Mouse (Mus musculus): ENCODE measurements around the gene Pgpep1. TPM values are rescaled to one million over a fixed set of nuclear protein-coding genes. Genes with fewer than 3 reads are reported as not detected.

The Pgpep1 gene
- polyA plus RNA-seq, 1 experiment from 2014 or later: 78.3 TPM

GRCm38 (mm10) chr8:70699834-70700554 is 39.8 kb upstream of the Pgpep1 start:
- peak overlapping the region; percentile 99 for H3K9ac ChIP-seq (ENCODE audit: low read depth, low read length)
- ATAC-seq: peak; percentile 7; the same call in 1 of the 2 replicates

GRCm38 (mm10) chr8:70699116-70699833 is 39.1 kb upstream of the Pgpep1 start:
- Histone ChIP-seq H3K27me3 (replicated peaks; ENCODE audit: control insufficient read depth, insufficient read depth, low read length) (no peaks in the 10 kb centered on the region), H3K27ac (ENCODE audit: low read depth, low read length) (peak overlapping the region; percentile 99), H3K4me1 (ENCODE audit: control insufficient read depth, insufficient read depth, low read depth, low read length) (peaks cover 42% of the 10 kb centered on the region), H3K9ac (ENCODE audit: low read depth, low read length) (peak overlapping the region; percentile 99), H3K4me2 (ENCODE audit: low read length) (peak overlapping the region; percentile 86), H3K9me3 (ENCODE audit: control insufficient read depth, low read length) (no peaks in the 10 kb centered on the region), H3K4me3 (ENCODE audit: low read length) (peak overlapping the region; percentile 95), H3K36me3 (ENCODE audit: control insufficient read depth, insufficient read depth, low read length) (no peaks in the 10 kb centered on the region)
- peak; percentile 5; the same call in 1 of the 2 replicates for ATAC-seq
- under 1% methylated on average over 76 of the region's 89 CpGs for WGBS

More at GRCm38 (mm10) chr8:70699834-70700554, 39.8 kb upstream of the Pgpep1 start:
- Histone ChIP-seq H3K4me3 (ENCODE audit: low read length) (peak overlapping the region; percentile 95), H3K4me2 (ENCODE audit: low read length) (peak overlapping the region; percentile 86), H3K27me3 (replicated peaks; ENCODE audit: control insufficient read depth, insufficient read depth, low read length) (no peaks in the 10 kb centered on the region), H3K36me3 (ENCODE audit: control insufficient read depth, insufficient read depth, low read length) (no peaks in the 10 kb centered on the region), H3K4me1 (ENCODE audit: control insufficient read depth, insufficient read depth, low read depth, low read length) (peaks cover 42% of the 10 kb centered on the region), H3K27ac (ENCODE audit: low read depth, low read length) (peak overlapping the region; percentile 99), H3K9me3 (ENCODE audit: control insufficient read depth, low read length) (no peaks in the 10 kb centered on the region)
- under 1% methylated on average over 48 of the region's 59 CpGs for WGBS

DNA sequence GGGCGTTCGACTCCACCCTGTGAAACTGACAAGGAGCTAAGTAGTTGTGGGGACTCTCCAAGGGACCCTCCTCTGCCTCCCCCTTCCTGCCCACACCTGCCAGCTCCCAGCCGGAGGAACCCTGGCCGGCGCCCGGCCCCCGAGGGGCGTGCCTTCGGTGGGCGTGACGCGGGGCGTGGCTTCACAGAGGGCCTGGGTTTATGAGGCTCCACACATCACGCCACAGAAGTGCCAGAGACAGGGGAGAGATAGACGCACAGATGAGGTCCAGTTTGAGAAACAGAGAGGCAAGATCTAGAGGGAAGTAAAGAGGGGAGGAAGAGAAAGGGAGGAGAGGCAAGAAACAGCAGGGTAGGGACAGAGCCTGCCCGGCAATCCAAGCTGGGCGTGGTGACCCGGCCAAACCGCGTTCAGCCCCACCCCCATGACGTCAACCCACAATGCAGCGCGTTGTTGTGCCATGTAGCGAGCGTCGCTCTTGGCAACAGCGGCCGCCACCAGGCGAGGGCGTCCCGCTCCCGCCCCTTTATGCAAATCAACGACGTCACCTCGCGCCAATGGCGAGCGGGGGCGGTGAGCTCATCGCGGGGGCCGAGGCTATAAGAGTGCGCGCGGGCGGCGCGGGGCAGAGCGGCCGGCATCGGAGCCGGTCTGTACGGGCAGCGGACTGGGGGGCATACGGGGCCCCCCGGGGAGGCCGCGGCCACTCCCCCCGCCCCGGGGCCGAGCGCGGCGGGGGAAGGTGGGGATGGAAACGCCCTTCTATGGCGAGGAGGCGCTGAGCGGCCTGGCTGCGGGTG is 38.3 kb upstream of the Pgpep1 start, which contains the start of gene Jund:
TSS of gene Jund (plus strand) at position 640 of the 800 bp plus-strand sequence.
- Histone ChIP-seq H3K9ac (ENCODE audit: low read depth, low read length) (peak within 1 kb of the TSS; percentile 99), H3K27ac (ENCODE audit: low read depth, low read length) (peak within 1 kb of the TSS; percentile 99), H3K27me3 (replicated peaks; ENCODE audit: control insufficient read depth, insufficient read depth, low read length) (no peaks in the 10 kb centered on the region), H3K4me2 (ENCODE audit: low read length) (peak within 1 kb of the TSS; percentile 86), H3K4me3 (ENCODE audit: low read length) (peak within 1 kb of the TSS; percentile 95), H3K36me3 (ENCODE audit: control insufficient read depth, insufficient read depth, low read length) (no peaks in the 10 kb centered on the region), H3K4me1 (ENCODE audit: control insufficient read depth, insufficient read depth, low read depth, low read length) (peaks cover 42% of the 10 kb centered on the region), H3K9me3 (ENCODE audit: control insufficient read depth, low read length) (no peaks in the 10 kb centered on the region)
- under 1% methylated on average over 56 of the region's 69 CpGs for WGBS
- ATAC-seq: peak; percentile 88

- ATAC-seq: no peak
- Histone ChIP-seq H3K9me3 (ENCODE audit: control insufficient read depth, low read length) (no peaks in the 10 kb centered on the region), H3K27me3 (replicated peaks; ENCODE audit: control insufficient read depth, insufficient read depth, low read length) (no peaks in the 10 kb centered on the region), H3K27ac (ENCODE audit: low read depth, low read length) (peak overlapping the region; percentile 91), H3K4me3 (ENCODE audit: low read length) (peak overlapping the region; percentile 95), H3K36me3 (ENCODE audit: control insufficient read depth, insufficient read depth, low read length) (no peaks in the 10 kb centered on the region), H3K9ac (ENCODE audit: low read depth, low read length) (peak overlapping the region; percentile 56), H3K4me2 (ENCODE audit: low read length) (peak overlapping the region; percentile 65), H3K4me1 (ENCODE audit: control insufficient read depth, insufficient read depth, low read depth, low read length) (peaks cover 37% of the 10 kb centered on the region)
- WGBS: 72% methylated on average over 12 of the region's 12 CpGs
Measured at GRCm38 (mm10) chr8:70697366-70698250, 37.4 kb upstream of the Pgpep1 start.

DNA sequence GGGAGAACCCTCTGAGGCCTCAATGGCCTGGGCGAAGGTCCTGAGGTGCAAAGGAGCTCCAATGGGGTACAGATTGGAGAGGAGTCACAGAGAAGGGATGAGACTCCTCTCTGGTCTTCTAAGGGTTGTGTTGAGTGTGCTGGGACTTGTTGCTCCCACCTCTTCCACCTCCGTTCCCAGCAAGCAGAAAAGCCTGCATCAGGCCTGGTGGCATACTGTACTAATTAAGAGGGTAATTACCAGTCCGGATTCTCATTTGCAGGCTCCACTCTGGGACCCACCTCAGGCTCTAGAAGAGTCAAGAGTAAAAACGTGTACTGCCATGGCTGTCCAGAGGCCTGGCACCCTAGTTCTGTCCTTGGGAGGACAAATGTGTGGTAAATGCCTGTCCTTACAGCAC is 36.8 kb upstream of the Pgpep1 start:
- H3K4me1 ChIP-seq (ENCODE audit: control insufficient read depth, insufficient read depth, low read depth, low read length): peaks cover 33% of the 10 kb centered on the region

GRCm38 (mm10) chr8:70696019-70696885 is 36.1 kb upstream of the Pgpep1 start:
- Histone ChIP-seq H3K4me2 (ENCODE audit: low read length) (peak overlapping the region; percentile 67), H3K27me3 (replicated peaks; ENCODE audit: control insufficient read depth, insufficient read depth, low read length) (no peaks in the 10 kb centered on the region), H3K36me3 (ENCODE audit: control insufficient read depth, insufficient read depth, low read length) (no peaks in the 10 kb centered on the region), H3K27ac (ENCODE audit: low read depth, low read length) (peak overlapping the region; percentile 65), H3K9me3 (ENCODE audit: control insufficient read depth, low read length) (no peaks in the 10 kb centered on the region), H3K4me1 (ENCODE audit: control insufficient read depth, insufficient read depth, low read depth, low read length) (peaks cover 32% of the 10 kb centered on the region), H3K9ac (ENCODE audit: low read depth, low read length) (peak overlapping the region; percentile 68), H3K4me3 (ENCODE audit: low read length) (peak overlapping the region; percentile 32)
- 5% methylated on average over 31 of the region's 31 CpGs for WGBS
- no peak for ATAC-seq

More for the DNA sequence above, 36.8 kb upstream of the Pgpep1 start:
- 31% methylated on average over 4 of the region's 4 CpGs for WGBS
- Histone ChIP-seq H3K4me3 (ENCODE audit: low read length) (peak overlapping the region; percentile 32; the same call in 1 of the 2 replicates), H3K9ac (ENCODE audit: low read depth, low read length) (peak overlapping the region; percentile 68), H3K27me3 (replicated peaks; ENCODE audit: control insufficient read depth, insufficient read depth, low read length) (no peaks in the 10 kb centered on the region), H3K27ac (ENCODE audit: low read depth, low read length) (peak overlapping the region; percentile 65), H3K4me2 (ENCODE audit: low read length) (peak overlapping the region; percentile 67), H3K9me3 (ENCODE audit: control insufficient read depth, low read length) (no peaks in the 10 kb centered on the region), H3K36me3 (ENCODE audit: control insufficient read depth, insufficient read depth, low read length) (no peaks in the 10 kb centered on the region)
- no peak for ATAC-seq

DNA sequence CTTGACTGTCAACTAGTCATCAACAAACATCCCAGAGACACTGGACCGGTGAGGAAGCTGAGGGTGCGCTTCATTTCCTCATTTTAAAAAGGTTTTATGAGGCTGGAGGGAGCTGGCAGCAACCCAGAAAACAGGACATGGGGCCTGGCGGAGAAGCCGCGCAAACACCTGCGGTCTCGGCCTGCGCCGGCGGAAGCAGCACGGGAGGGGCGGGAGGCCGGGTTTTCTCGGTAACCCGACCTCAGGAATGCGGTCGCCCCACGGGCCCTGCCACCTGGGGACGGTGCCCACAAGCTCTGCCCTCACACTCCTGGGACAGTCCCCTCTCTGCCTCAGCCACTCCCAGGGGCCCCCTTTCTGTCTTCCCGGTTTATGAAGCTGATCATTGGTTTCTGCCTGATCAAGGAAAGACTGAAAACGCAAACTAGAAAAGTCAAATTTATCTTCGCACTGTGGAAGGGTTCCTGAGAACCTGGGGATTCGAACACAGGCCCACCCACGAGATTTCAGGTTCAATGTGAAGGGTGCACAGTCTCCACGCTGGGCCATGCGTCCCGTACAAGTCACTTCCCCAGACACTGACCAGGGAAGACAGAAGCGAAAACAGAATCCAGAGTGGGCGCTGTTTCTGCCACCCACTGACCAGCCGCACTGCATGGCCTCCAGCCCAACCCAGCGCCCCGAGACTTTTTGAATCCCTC is 35.3 kb upstream of the Pgpep1 start:
- 32% methylated on average over 32 of the region's 32 CpGs for WGBS
- no peak for ATAC-seq
- Histone ChIP-seq H3K36me3 (ENCODE audit: control insufficient read depth, insufficient read depth, low read length) (no peaks in the 10 kb centered on the region), H3K4me1 (ENCODE audit: control insufficient read depth, insufficient read depth, low read depth, low read length) (peaks cover 29% of the 10 kb centered on the region), H3K4me2 (ENCODE audit: low read length) (no peak overlapping the region), H3K9ac (ENCODE audit: low read depth, low read length) (no peak overlapping the region), H3K4me3 (ENCODE audit: low read length) (no peak overlapping the region), H3K27me3 (replicated peaks; ENCODE audit: control insufficient read depth, insufficient read depth, low read length) (no peaks in the 10 kb centered on the region), H3K27ac (ENCODE audit: low read depth, low read length) (no peak overlapping the region), H3K9me3 (ENCODE audit: control insufficient read depth, low read length) (no peaks in the 10 kb centered on the region)

All from hindbrain, embryonic 16.5 days (tissue).